Mouse (Mus musculus) forebrain, embryonic 15.5 days (tissue): ENCODE measurements around the gene Pkn2. TPM values are rescaled to one million over a fixed set of nuclear protein-coding genes. Genes with fewer than 3 reads are reported as not detected.

ENCODE experiments used
- ATAC-seq: fragments of 200-750 bp; cut with Nextera tagmentation; replicated peaks from 2 replicates; pipeline ENCODE4 v1.8.0; 2017; ENCODE audit warnings: mild to moderate bottlenecking, moderate TSS enrichment, moderate library complexity
- H3K27ac ChIP-seq: fragments of 300-500 bp; sonication (generic); replicated peaks from 2 replicates; pipeline ENCODE4 v1.5.1; 2015; ENCODE audit warnings: mild to moderate bottlenecking, inconsistent platforms
- H3K27me3 ChIP-seq: fragments of 300-500 bp; sonication (generic); 2 replicates; pipeline ENCODE4 v1.6.1; 2015; ENCODE audit warnings: inconsistent platforms
- H3K36me3 ChIP-seq: fragments of 300-500 bp; sonication (generic); 2 replicates; pipeline ENCODE4 v1.6.1; 2015; ENCODE audit warnings: mild to moderate bottlenecking, inconsistent platforms
- H3K4me1 ChIP-seq: fragments of 300-500 bp; sonication (generic); 2 replicates; pipeline ENCODE4 v1.6.1; 2015; ENCODE audit warnings: inconsistent platforms
- H3K4me2 ChIP-seq: fragments of 300-500 bp; sonication (generic); replicated peaks from 2 replicates; pipeline ENCODE4 v1.6.1; 2015; ENCODE audit warnings: mild to moderate bottlenecking, inconsistent platforms
- H3K4me3 ChIP-seq: fragments of 300-500 bp; sonication (generic); 2 replicates; pipeline ENCODE4 v1.5.1; 2015; ENCODE audit warnings: mild to moderate bottlenecking, inconsistent platforms
- H3K9ac ChIP-seq: fragments of 300-500 bp; sonication (generic); replicated peaks from 2 replicates; pipeline ENCODE4 v1.6.1; 2015; ENCODE audit warnings: mild to moderate bottlenecking, inconsistent platforms
- H3K9me3 ChIP-seq: fragments of 300-500 bp; sonication (generic); 2 replicates; pipeline ENCODE4 v1.6.1; 2016; ENCODE audit warnings: inconsistent platforms
- WGBS: fragments of 180-500 bp; shearing (Covaris S2); methylation state at CpG from one replicate; pipeline ENCODE4 v1.1.7; 2015; ENCODE audit warnings: mixed read lengths; 5-methylcytosine and 5-hydroxymethylcytosine counted together
- polyA plus RNA-seq: library from polyadenylated mRNA; unstranded; fragments of >200 nt; fragmentation: Nextera tagmentation; extraction: Ambion mirVana; gene quantifications from 2 replicates; pipeline ENCODE4 v1.2.1, GENCODE M21; 2015

The Pkn2 gene
- polyA plus RNA-seq, 1 experiment from 2014 or later, result 34.2 TPM

DNA sequence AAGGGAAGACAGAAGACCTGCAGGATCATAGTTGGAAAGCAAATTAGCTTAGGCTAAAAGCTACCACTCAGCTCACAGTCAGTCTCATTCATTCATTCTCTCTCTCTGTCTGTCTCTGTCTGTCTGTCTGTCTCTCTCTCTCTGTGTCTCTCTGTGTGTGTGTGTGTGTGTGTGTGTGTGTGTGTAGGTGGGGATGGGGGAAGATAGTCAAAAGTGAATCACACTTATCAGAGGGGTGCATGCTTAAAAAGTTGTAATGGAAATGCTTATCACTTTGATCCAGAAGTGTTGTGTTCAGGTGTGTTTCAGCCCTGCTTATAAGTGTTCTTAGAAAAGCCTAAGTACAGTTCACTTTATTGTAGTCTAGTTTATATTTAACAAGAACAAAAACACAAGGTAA is 2.8 kb upstream of the Pkn2 start:
- no peaks in the 10 kb centered on the region for H3K27me3 ChIP-seq
- H3K4me1 ChIP-seq, result peaks cover 10% of the 10 kb centered on the region
- H3K9ac ChIP-seq, result no peak overlapping the region
- no peaks in the 10 kb centered on the region for H3K36me3 ChIP-seq
- H3K9me3 ChIP-seq, result no peaks in the 10 kb centered on the region
- H3K4me3 ChIP-seq, result no peak overlapping the region
- no peak overlapping the region for H3K27ac ChIP-seq
- no peak for ATAC-seq
- H3K4me2 ChIP-seq, result no peak overlapping the region

DNA sequence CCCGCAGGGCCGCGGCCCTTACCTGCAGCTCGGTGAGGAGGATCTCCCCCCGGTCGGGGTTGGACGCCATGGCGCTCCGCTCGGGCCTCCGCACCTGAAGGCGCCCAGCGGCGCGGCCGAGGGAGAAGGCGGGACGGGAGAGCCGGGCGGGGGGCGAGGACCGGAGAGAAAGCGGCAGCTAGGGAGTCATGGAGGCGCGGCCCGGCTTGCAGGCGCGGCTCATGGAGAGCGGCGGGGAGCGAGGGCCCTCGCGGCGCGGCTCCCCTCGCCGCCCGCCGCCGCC is 274 bp downstream of the Pkn2 start:
- H3K36me3 ChIP-seq, result no peaks in the 10 kb centered on the region
- H3K4me3 ChIP-seq, result peak overlapping the region; percentile 91
- H3K4me2 ChIP-seq, result peak overlapping the region; percentile 55; the same call in 1 of the 2 replicates
- H3K9me3 ChIP-seq, result no peaks in the 10 kb centered on the region
- peak overlapping the region; percentile 82 for H3K9ac ChIP-seq
- H3K27ac ChIP-seq, result peak overlapping the region; percentile 97
- no peak; the same call in 1 of the 2 replicates for ATAC-seq
- under 1% methylated on average over 38 of the region's 40 CpGs for WGBS
- peaks cover 10% of the 10 kb centered on the region for H3K4me1 ChIP-seq
- no peaks in the 10 kb centered on the region for H3K27me3 ChIP-seq

DNA sequence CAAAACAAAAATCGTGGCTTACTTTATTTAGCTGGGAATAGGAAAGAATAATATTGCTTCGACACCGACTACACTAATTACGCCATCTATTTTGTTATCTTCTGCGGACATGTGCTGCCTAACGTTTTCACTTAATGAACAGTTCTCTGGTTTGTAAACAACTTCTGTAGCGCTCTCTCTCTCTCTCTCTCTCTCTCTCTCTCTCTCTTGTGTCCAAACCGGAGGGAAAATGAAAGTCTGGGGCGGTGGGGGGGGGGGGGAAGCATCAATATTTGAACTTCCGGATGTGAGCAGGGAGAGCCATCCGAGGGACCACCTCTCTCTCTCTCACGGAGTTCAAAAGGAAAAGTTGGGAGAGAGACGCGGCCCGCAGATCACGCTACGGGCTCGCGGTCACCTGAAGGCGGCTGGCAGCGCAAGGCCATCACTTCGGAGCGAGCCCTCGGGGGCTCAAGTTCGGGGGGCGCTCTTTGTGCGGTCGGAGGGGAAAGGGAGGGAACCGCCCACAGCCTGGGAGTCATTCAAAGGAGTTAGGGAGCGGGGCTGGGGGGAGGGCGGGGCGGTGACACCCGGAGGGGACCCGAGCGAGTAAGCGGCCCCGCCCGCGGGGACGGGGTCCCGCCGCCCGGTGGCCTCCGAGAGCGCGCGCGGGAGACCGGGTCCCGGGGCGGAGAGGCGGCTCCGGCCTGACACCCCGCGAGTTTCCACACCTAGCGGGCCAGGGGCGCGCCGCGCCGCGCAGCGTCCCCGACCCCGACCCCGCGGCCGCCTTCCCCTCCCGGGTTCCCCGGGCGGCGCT is 815 bp downstream of the Pkn2 start:
- Histone ChIP-seq H3K27me3 (no peaks in the 10 kb centered on the region), H3K27ac (peak overlapping the region; percentile 97), H3K4me1 (peaks cover 10% of the 10 kb centered on the region), H3K4me3 (peak overlapping the region; percentile 91), H3K9me3 (no peaks in the 10 kb centered on the region), H3K9ac (peak overlapping the region; percentile 82), H3K4me2 (peak overlapping the region; percentile 55), H3K36me3 (no peaks in the 10 kb centered on the region)
- under 1% methylated on average over 44 of the region's 72 CpGs for WGBS
- ATAC-seq, result peak; percentile 17

DNA sequence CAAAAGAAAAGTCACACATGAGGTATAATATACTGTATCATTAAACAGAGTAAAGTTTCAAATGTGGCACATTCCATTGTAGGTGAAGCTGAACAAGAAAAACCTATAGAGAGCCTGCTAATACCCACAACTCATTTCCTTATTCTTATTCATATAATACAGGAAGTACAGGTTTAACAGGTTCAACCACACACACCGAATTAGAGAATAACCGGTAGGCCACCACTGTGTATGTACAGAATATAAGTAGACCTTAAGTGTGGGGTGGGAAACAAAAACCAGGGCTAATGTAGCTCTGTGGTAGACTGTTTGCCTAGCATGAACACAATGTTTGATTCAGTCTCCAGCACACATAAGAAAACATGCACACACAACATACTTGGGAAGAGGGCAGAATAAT is 18.6 kb downstream of the Pkn2 start:
- Histone ChIP-seq H3K27ac (no peak overlapping the region), H3K9me3 (no peaks in the 10 kb centered on the region), H3K4me3 (no peak overlapping the region), H3K36me3 (no peaks in the 10 kb centered on the region), H3K27me3 (no peaks in the 10 kb centered on the region), H3K4me2 (no peak overlapping the region), H3K9ac (no peak overlapping the region), H3K4me1 (no peaks in the 10 kb centered on the region)
- ATAC-seq, result no peak
- WGBS, result 98% methylated on average over 2 of the region's 2 CpGs

DNA sequence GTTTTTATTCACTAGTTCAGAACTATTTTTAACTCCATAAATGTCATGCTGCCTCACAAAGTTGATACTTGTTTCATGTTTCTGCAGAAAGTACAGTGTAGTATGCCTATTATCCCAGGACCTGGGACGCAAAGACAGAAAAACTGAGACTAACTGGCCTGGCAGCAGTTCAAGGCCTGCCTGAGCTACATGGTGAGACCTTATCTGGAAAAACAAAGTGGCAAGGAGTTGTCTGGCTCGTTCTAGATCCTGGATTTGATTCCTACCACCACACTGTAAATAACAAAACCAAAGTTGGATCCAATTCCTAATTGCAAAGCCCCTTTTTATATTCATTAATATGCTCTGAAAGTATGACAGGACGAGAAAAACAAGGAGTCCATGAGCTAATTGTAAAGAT is 25.0 kb downstream of the Pkn2 start:
- no peaks in the 10 kb centered on the region for H3K4me1 ChIP-seq
- no peak overlapping the region for H3K4me3 ChIP-seq
- no peak for ATAC-seq
- no peaks in the 10 kb centered on the region for H3K9me3 ChIP-seq
- H3K4me2 ChIP-seq, result no peak overlapping the region
- no peaks in the 10 kb centered on the region for H3K27me3 ChIP-seq
- no peak overlapping the region for H3K9ac ChIP-seq
- WGBS, result 58% methylated on average over 3 of the region's 3 CpGs
- H3K27ac ChIP-seq, result no peak overlapping the region
- no peaks in the 10 kb centered on the region for H3K36me3 ChIP-seq

DNA sequence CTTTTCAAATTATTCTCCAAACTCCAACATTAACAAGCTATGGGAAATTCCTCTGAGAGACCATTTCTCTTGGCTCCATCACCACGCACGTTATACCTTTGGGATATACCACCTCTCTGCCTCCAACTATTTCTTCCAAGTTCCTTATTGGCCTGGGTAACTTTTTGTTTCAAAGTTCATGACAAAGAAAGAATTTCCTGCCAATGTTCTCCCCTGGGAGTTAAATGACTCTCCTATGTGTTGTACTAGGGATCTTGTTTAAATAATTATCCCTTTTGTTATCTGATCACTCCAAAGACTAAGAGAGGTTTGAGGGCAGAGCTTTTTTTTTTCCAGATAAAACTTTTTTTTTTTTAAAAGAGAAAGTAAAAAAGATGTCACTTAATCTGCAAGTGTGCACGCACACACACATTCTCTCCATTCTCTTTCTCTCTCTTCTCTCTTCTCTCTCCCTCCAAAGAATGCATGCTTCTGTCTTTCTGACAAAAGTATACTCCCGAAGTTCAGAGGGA is 25.8 kb downstream of the Pkn2 start:
- Histone ChIP-seq H3K36me3 (no peaks in the 10 kb centered on the region), H3K27ac (no peak overlapping the region), H3K9ac (no peak overlapping the region), H3K4me2 (no peak overlapping the region), H3K4me1 (no peaks in the 10 kb centered on the region), H3K9me3 (no peaks in the 10 kb centered on the region), H3K4me3 (no peak overlapping the region), H3K27me3 (no peaks in the 10 kb centered on the region)
- ATAC-seq, result no peak
- WGBS, result 77% methylated on average over 4 of the region's 4 CpGs

DNA sequence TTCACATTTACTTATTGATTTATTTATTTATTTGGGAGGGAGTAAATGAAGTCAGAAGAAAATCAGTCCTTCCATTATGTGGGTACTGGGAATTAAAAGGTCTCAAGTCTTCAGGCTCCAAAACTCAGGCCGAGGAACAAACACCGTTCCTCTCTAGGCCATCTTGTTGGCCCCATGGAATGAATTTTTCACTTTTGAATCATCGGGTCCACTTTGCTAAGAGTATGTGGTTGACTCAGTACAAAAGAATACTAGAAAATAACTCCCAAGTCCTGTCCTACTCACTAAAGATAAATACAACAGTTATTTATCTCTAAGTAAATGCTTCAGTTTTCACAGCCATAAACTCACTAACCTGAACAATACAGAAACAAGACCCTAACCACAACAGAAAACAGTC is 28.9 kb downstream of the Pkn2 start:
- WGBS, result 94% methylated on average over 3 of the region's 3 CpGs
- Histone ChIP-seq H3K36me3 (0 out of 2 replicates have a peak, but pooled peaks cover 4% of the 10 kb centered on the region), H3K27ac (no peak overlapping the region), H3K4me3 (no peak overlapping the region), H3K9me3 (no peaks in the 10 kb centered on the region), H3K4me1 (no peaks in the 10 kb centered on the region), H3K27me3 (no peaks in the 10 kb centered on the region), H3K4me2 (no peak overlapping the region), H3K9ac (no peak overlapping the region)
- no peak for ATAC-seq

DNA sequence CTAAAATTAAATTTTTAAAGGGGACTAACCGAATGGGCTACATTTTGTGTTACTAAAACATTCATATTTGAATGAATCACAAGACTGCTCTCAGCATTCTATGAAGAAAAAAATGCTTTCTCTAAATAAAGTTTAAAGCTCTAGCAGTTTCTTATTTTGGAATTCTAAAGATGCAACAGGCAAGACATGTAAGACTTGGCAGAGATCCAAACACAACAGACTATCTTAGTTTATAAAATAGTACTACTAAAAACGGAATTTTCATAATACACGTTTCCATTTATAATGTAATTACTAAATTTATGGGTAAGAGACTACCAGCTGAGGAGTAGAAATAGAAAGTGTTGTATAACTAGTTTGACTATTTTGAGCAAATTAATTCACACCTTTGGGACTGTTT is 30.2 kb downstream of the Pkn2 start:
- Histone ChIP-seq H3K27ac (no peak overlapping the region), H3K4me3 (no peak overlapping the region), H3K27me3 (no peaks in the 10 kb centered on the region), H3K4me2 (no peak overlapping the region), H3K9ac (no peak overlapping the region), H3K36me3 (0 out of 2 replicates have a peak, but pooled peaks cover 4% of the 10 kb centered on the region), H3K9me3 (no peaks in the 10 kb centered on the region), H3K4me1 (no peaks in the 10 kb centered on the region)
- ATAC-seq, result no peak
- WGBS, result 82% methylated on average over 3 of the region's 3 CpGs

DNA sequence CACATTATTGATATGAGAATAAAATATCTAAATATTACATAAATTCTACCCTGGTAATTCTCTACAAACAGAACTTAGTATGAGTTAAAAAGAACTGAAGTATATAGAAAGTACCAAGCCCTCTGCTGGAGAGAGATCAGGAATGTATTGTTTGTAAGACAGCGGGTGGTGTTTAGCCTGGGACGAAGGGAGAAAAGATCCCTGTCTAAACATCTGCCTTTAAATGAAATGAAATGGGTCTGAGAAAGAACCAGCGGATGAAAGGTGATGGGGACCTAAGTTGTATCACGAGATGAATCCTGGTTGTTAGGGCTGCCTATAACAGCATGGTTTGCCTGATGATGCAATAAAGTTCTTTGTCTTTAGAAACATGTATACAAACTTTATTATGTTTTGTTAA is 41.8 kb downstream of the Pkn2 start:
- WGBS, result 26% methylated on average over 4 of the region's 4 CpGs
- no peak overlapping the region for H3K4me2 ChIP-seq
- H3K9me3 ChIP-seq, result no peaks in the 10 kb centered on the region
- no peaks in the 10 kb centered on the region for H3K27me3 ChIP-seq
- no peak overlapping the region for H3K4me3 ChIP-seq
- no peaks in the 10 kb centered on the region for H3K4me1 ChIP-seq
- no peak overlapping the region for H3K9ac ChIP-seq
- no peak overlapping the region for H3K27ac ChIP-seq
- no peak for ATAC-seq
- 0 out of 2 replicates have a peak, but pooled peaks cover 6% of the 10 kb centered on the region for H3K36me3 ChIP-seq

DNA sequence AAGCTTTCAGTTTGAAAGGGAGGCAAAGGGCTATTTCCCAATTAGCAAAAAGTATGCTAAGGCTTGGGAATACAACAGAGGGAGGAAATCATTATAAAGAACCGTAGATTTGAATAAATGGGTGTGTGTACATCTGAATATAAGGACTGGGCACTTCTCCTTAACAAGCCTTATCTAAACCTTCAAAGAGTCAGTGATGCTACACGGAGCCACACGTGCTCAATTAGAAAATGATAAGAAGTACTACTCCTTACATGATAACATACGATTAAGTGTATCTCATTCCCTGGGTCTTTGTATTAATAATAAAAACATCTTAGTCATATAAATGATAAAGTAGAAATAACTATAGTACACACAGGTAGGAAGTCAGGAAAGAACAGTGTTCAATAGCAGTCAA is 47.0 kb downstream of the Pkn2 start:
- H3K27ac ChIP-seq, result no peak overlapping the region
- 94% methylated on average over 4 of the region's 4 CpGs for WGBS
- no peak for ATAC-seq
- no peak overlapping the region for H3K9ac ChIP-seq
- no peaks in the 10 kb centered on the region for H3K9me3 ChIP-seq
- H3K4me2 ChIP-seq, result no peak overlapping the region
- 0 out of 2 replicates have a peak, but pooled peaks cover 2% of the 10 kb centered on the region for H3K36me3 ChIP-seq
- H3K4me3 ChIP-seq, result no peak overlapping the region
- H3K27me3 ChIP-seq, result no peaks in the 10 kb centered on the region
- H3K4me1 ChIP-seq, result no peaks in the 10 kb centered on the region

DNA sequence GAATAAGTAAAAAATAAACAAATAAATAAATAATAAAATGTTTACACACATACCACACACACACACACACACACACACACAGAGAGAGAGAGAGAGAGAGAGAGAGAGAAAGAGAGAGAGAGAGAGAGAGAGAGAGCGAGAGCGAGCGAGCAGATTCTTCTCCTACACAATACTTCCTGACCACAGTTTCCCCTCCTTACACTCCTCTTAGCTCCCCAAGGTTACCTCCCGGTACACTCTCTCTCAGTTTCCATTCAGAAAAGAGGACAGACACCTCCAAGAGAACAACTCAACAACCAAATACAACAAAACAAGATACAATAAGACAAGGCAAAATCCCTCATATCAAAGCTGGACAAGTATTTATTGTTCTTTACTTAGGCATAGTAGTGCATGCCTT is 47.8 kb downstream of the Pkn2 start:
- 90% methylated on average over 4 of the region's 4 CpGs for WGBS

DNA sequence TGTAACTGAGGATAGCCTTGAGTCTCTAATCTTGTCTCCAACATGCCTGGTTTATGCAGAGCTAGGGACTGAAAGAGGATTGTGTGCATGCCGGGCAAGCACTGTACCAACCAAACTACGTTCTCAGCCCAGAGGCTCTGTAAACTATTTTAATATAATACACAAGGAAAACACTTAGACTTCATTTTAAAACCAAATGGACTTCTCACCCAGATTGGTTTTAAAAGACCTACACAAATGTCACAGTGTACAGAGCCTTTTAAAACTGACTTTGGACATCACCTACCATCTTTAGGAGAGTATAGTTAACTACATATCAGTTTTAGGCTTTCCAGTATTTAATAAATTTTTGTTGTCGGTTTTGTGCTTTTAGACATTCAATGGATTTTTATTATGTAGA is 48.9 kb downstream of the Pkn2 start:
- no peak overlapping the region for H3K9ac ChIP-seq
- H3K4me1 ChIP-seq, result no peaks in the 10 kb centered on the region
- no peaks in the 10 kb centered on the region for H3K9me3 ChIP-seq
- H3K36me3 ChIP-seq, result peaks cover 14% of the 10 kb centered on the region
- 88% methylated on average over 3 of the region's 3 CpGs for WGBS
- no peak overlapping the region for H3K4me3 ChIP-seq
- ATAC-seq, result no peak
- no peaks in the 10 kb centered on the region for H3K27me3 ChIP-seq
- no peak overlapping the region for H3K4me2 ChIP-seq
- no peak overlapping the region for H3K27ac ChIP-seq

More for the DNA sequence above, 47.8 kb downstream of the Pkn2 start:
- Histone ChIP-seq H3K4me1 (no peaks in the 10 kb centered on the region), H3K4me2 (no peak overlapping the region), H3K9ac (no peak overlapping the region), H3K36me3 (0 out of 2 replicates have a peak, but pooled peaks cover 3% of the 10 kb centered on the region), H3K27ac (no peak overlapping the region), H3K27me3 (no peaks in the 10 kb centered on the region), H3K4me3 (no peak overlapping the region), H3K9me3 (no peaks in the 10 kb centered on the region)
- ATAC-seq, result no peak
